Mouse (Mus musculus) embryonic fibroblast, embryonic 13.5 days (primary cell): ENCODE results near the gene Hmgcl.

Experiments
- CTCF ChIP-seq: IDR thresholded peaks from 2 replicates; pipeline ENCODE4 v1.5.1; 2011; ENCODE audit warnings: mild to moderate bottlenecking, control low read depth, low read length, moderate library complexity, borderline replicate concordance; ENCODE audit not compliant: insufficient read depth
- POLR2A ChIP-seq: IDR thresholded peaks from 2 replicates; pipeline ENCODE4 v1.6.1; 2011; ENCODE audit warnings: low read depth, mild to moderate bottlenecking, control low read depth, low read length, moderate library complexity

GRCm38 (mm10) chr4:136010586-136010985 is 64.3 kb downstream of the Hmgcl start:
- TF ChIP-seq CTCF (no peak), POLR2A (no peak)
